In genomic region chr6:30594364-30594763, GRCm38 (mm10) we compare ENCODE assay signal across 22 mouse cellular contexts. TPM values are rescaled to one million over a fixed set of nuclear protein-coding genes. Genes with fewer than 3 reads are reported as not detected.
"Had no signal": no experiment of that assay in that cellular context is flagged by ENCODE, and none has a peak within 500 bp of the region (broad histone marks: within the 10 kb centered on the region; RNA-seq: fewer than 3 reads in every experiment).

No protein-coding gene starts in this region.

- H3K36me3 ChIP-seq: midbrain, embryonic 10.5 days; midbrain, embryonic 12.5 days; neural tube, embryonic 13.5 days; neural tube, embryonic 15.5 days had no signal

- H3K9me3 ChIP-seq: midbrain, embryonic 10.5 days; midbrain, embryonic 12.5 days; neural tube, embryonic 13.5 days; neural tube, embryonic 15.5 days had no signal

- H3K27me3 ChIP-seq: midbrain, embryonic 12.5 days; neural tube, embryonic 13.5 days; neural tube, embryonic 15.5 days had no signal

- H3K4me3 ChIP-seq: midbrain, embryonic 10.5 days; midbrain, embryonic 12.5 days; myocyte; neural tube, embryonic 13.5 days; neural tube, embryonic 15.5 days had no signal

- H3K27ac ChIP-seq: midbrain, embryonic 10.5 days; midbrain, embryonic 12.5 days; neural tube, embryonic 13.5 days; neural tube, embryonic 15.5 days had no signal

- H3K4me2 ChIP-seq: lung, embryonic 14.5 days; midbrain, embryonic 12.5 days; neural tube, embryonic 13.5 days; neural tube, embryonic 15.5 days had no signal

- ATAC-seq: midbrain, embryonic 16.5 days had no signal

- DNase-seq: lung, embryonic 14.5 days; lung, postnatal 10 days; lung, postnatal 4 days; midbrain, embryonic 14.5 days; retina, postnatal 1 day; right cerebral cortex, adult 18-20 months; right cerebral cortex, postnatal 25 days; right cerebral cortex, postnatal 4 days; spleen, adult 18-20 months; thymus, adult 18-20 months; thymus, postnatal 14 days; thymus, postnatal 36 days had no signal

- H3K9ac ChIP-seq: lung, embryonic 14.5 days; midbrain, embryonic 12.5 days; neural tube, embryonic 13.5 days; neural tube, embryonic 15.5 days had no signal

RNA-seq across cellular contexts. Expression of gene Cpa5, which starts 16.4 kb away (rescaled TPM):
- polyA plus RNA-seq: lung, embryonic 14.5 days; lung, embryonic 16.5 days; midbrain, embryonic 14.5 days; midbrain, embryonic 16.5 days; myocyte; neural tube, embryonic 11.5 days; neural tube, embryonic 13.5 days; neural tube, embryonic 15.5 days; small intestine, adult 2 months; thymus, postnatal 0 days had no signal

RNA-seq across cellular contexts. Expression of gene Cpa4, which starts 26.2 kb away (rescaled TPM):
- polyA plus RNA-seq: small intestine, adult 2 months; thymus, postnatal 0 days had no signal

RNA-seq across cellular contexts. Expression of gene Cpa1, which starts 44.7 kb away (rescaled TPM):
- polyA plus RNA-seq: neural tube, embryonic 11.5 days had no signal

RNA-seq across cellular contexts. Expression of gene Cpa2, which starts 53.0 kb away (rescaled TPM):
- polyA plus RNA-seq: myocyte had no signal
